Mouse (Mus musculus) liver, adult 2 months (tissue): ENCODE data around the gene Olfr1428.

Experiments used
- CTCF ChIP-seq: fragments of 200-500 bp; IDR thresholded peaks from 2 replicates; pipeline ENCODE4 v1.5.1; 2011; ENCODE audit warnings: low read depth, low read length, control low read depth
- POLR2A ChIP-seq: fragments of 200-500 bp; IDR thresholded peaks from 2 replicates; pipeline ENCODE4 v1.6.1; 2011; ENCODE audit warnings: low read length, control low read depth; ENCODE audit not compliant: insufficient read depth; ENCODE audit errors: extremely low read depth

- TF ChIP-seq CTCF: no peak
- TF ChIP-seq POLR2A: no peak
Observed at GRCm38 (mm10) chr19:12113807-12114206, 1.9 kb downstream of the Olfr1428 start.
